Mouse (Mus musculus) E14TG2a.4 (cell line): ENCODE measurements around the gene Zmym1.
"Not testable (repeated sequence)": the region's sequence is repeated elsewhere in the genome, so short reads cannot be mapped to it uniquely, and the experiment has no call there.

Experiments used
- H3K27me3 ChIP-seq: 2 replicates; pipeline ENCODE4 v1.6.1; 2014; ENCODE audit warnings: low read length, control low read depth; ENCODE audit not compliant: insufficient read depth
- H3K36me3 ChIP-seq: 2 replicates; pipeline ENCODE4 v1.6.1; 2014; ENCODE audit warnings: low read length, control low read depth; ENCODE audit not compliant: insufficient read depth
- H3K4me1 ChIP-seq: replicated peaks from 2 replicates; pipeline ENCODE4 v1.6.1; 2014; ENCODE audit warnings: low read depth, low read length, control low read depth
- H3K4me3 ChIP-seq: replicated peaks from 2 replicates; pipeline ENCODE4 v1.5.1; 2014; ENCODE audit warnings: mild to moderate bottlenecking, low read length
- H3K9me3 ChIP-seq: 2 replicates; pipeline ENCODE4 v1.6.1; 2014; ENCODE audit warnings: low read length, control low read depth
- CTCF ChIP-seq: conservative IDR thresholded peaks from 2 replicates; pipeline ENCODE4 v1.5.1; 2014; ENCODE audit warnings: low read length
- NANOG ChIP-seq: IDR thresholded peaks from 2 replicates; pipeline ENCODE4 v1.6.1; 2014; ENCODE audit warnings: borderline replicate concordance, low read length, mixed read lengths
- POU5F1 ChIP-seq: IDR thresholded peaks from 2 replicates; pipeline ENCODE4 v1.6.1; 2014; ENCODE audit warnings: low read length, borderline replicate concordance

The Zmym1 gene

GRCm38 (mm10) chr4:127060585-127061290, at the start of gene Zmym1:
TSS of gene Zmym1 (minus strand) at chr4:127061152.
- Histone ChIP-seq H3K4me1 (peaks cover 69% of the 10 kb centered on the region), H3K4me3 (peak within 1 kb of the TSS; percentile 95), H3K36me3 (peaks cover 40% of the 10 kb centered on the region), H3K27me3 (no peaks in the 10 kb centered on the region), H3K9me3 (no peaks in the 10 kb centered on the region)
- TF ChIP-seq POU5F1: no peak
- no peak for TF ChIP-seq NANOG
- no peak for TF ChIP-seq CTCF

DNA sequence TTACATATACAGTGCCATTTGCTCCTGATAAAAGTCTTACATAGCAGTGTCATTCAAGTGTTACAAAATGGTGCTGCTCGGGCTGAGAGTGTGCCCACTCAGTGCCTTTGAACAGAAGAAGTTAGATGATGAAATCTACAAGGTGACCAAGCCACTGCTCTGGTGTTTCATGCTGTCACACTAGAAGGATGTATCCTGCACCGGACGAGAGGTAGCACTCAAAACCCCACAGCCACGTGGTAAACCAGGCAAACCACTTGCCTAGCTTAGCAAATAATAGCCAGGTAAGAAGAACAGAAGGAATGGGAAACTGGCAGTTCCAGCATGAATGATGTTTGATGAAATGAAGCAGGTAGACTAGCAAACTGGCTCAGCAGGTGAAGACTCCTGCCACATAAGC, 49.6 kb upstream of the Zmym1 start:
- no peaks in the 10 kb centered on the region for H3K9me3 ChIP-seq
- H3K27me3 ChIP-seq: no peaks in the 10 kb centered on the region
- H3K36me3 ChIP-seq: peaks cover 12% of the 10 kb centered on the region
- no peak for TF ChIP-seq NANOG
- no peak for TF ChIP-seq CTCF
- no peak for TF ChIP-seq POU5F1
- no peaks in the 10 kb centered on the region for H3K4me1 ChIP-seq
- H3K4me3 ChIP-seq: no peak overlapping the region

- H3K4me3 ChIP-seq: no peak overlapping the region
- H3K36me3 ChIP-seq: peaks cover 18% of the 10 kb centered on the region
- no peaks in the 10 kb centered on the region for H3K9me3 ChIP-seq
- TF ChIP-seq CTCF (no peak), NANOG (no peak)
- H3K4me1 ChIP-seq: no peaks in the 10 kb centered on the region
- H3K27me3 ChIP-seq: no peaks in the 10 kb centered on the region
These were observed 46.6 kb upstream of the Zmym1 start for GRCm38 (mm10) chr4:127107566-127107965.

- H3K4me1 ChIP-seq, H3K4me3 ChIP-seq, H3K27me3 ChIP-seq, H3K9me3 ChIP-seq: not testable (repeated sequence)
- peak; percentile 6; the same call in 1 of the 2 replicates for TF ChIP-seq CTCF
- peaks cover 16% of the 10 kb centered on the region for H3K36me3 ChIP-seq
These were observed 38.6 kb upstream of the Zmym1 start for GRCm38 (mm10) chr4:127099552-127099951.

DNA sequence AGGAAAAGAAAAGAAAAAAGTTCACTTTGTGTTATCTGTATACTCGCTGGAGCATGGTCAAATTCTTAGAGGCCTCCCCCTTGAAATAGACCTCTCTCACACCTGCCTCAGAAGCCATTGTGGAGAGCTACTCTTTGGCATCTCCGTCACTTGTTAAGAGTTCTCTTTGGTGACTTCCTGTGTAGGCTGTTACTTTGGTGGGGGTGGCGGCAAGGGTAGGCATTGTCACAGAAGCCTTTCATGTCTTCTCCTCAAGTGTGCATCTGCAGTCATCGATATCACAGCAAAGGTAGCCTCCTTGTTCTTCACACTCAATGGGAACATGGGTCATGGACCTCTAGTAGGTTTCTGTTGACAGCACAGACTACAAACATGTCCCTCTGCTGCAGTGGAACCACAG, 34.1 kb upstream of the Zmym1 start:
- TF ChIP-seq CTCF: no peak
- no peak for TF ChIP-seq NANOG
- TF ChIP-seq POU5F1: no peak
- Histone ChIP-seq H3K4me3 (no peak overlapping the region), H3K36me3 (peaks cover 33% of the 10 kb centered on the region), H3K9me3 (no peaks in the 10 kb centered on the region), H3K4me1 (no peaks in the 10 kb centered on the region), H3K27me3 (no peaks in the 10 kb centered on the region)

DNA sequence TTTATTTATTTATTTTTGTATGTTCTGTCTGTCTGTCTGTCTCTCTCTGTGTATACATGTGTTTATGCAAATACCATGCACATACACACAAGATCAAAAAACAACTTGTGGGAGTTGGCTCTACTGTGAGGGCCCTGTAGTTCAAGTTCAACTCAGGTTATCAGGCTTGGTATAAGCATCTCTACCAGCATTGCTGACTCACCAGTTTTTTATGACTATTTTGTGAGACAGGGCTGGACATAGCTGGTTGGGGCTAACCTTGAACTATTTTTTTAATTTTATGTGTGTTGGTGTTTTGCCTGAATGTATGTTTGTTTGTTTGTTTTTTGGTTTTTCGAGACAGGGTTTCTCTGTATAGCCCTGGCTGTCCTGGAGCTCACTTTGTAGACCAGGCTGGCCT, 30.2 kb upstream of the Zmym1 start:
- Histone ChIP-seq H3K4me1 (no peaks in the 10 kb centered on the region), H3K4me3 (no peak overlapping the region), H3K36me3 (peaks cover 67% of the 10 kb centered on the region), H3K27me3 (no peaks in the 10 kb centered on the region), H3K9me3 (no peaks in the 10 kb centered on the region)
- TF ChIP-seq NANOG (no peak), CTCF (no peak)

GRCm38 (mm10) chr4:127085761-127086160, 24.8 kb upstream of the Zmym1 start:
- Histone ChIP-seq H3K4me3 (no peak overlapping the region), H3K27me3 (no peaks in the 10 kb centered on the region), H3K4me1 (peaks cover 5% of the 10 kb centered on the region), H3K36me3 (peaks cover 72% of the 10 kb centered on the region), H3K9me3 (no peaks in the 10 kb centered on the region)
- TF ChIP-seq CTCF: no peak
- TF ChIP-seq POU5F1: no peak
- TF ChIP-seq NANOG: no peak

DNA sequence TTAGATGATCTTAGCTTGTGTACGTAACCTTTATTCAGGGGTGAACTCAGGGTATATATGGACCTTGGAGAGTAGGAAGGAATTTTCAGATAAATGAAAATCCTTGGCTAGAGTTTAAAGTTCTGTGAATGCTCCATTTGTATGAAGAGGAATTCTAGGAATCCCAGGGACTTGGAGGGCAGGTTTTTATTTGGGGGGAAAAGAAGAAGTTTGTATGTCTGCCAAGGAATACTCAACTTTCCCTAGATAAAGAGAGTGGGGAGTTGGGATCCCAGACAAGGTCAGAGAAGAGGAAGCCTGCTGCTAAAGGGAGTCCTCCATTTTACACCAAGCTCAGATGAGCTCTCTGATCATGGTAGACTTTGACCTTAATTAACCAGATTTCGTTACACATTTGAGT, 22.2 kb upstream of the Zmym1 start:
- H3K27me3 ChIP-seq: no peaks in the 10 kb centered on the region
- no peaks in the 10 kb centered on the region for H3K9me3 ChIP-seq
- H3K4me3 ChIP-seq: no peak overlapping the region
- no peak for TF ChIP-seq CTCF
- no peak for TF ChIP-seq POU5F1
- TF ChIP-seq NANOG: no peak
- peaks cover 56% of the 10 kb centered on the region for H3K36me3 ChIP-seq
- peaks cover 24% of the 10 kb centered on the region for H3K4me1 ChIP-seq

DNA sequence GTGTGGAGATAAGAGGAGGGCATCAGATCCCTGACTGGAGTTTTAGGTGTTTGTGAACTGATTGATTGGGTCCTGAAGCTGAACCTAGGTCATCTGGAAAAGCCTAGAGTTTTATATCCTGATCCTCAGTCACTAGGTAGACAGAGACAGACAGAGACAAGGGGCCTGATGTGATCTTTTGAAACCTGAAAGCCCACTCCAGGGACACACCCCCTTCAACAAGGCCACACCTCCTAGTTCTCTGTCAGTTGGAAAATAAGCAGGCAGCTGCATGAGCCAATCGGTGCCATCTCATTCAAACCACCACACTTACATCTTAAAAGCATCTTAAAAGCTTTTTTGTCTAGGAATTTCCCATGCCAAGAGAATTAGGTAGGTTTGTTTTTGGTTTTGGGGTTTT, 19.9 kb upstream of the Zmym1 start:
- H3K36me3 ChIP-seq: peaks cover 37% of the 10 kb centered on the region
- TF ChIP-seq POU5F1: no peak
- TF ChIP-seq NANOG: no peak
- no peak for TF ChIP-seq CTCF

More for the DNA sequence above, 19.9 kb upstream of the Zmym1 start:
- peaks cover 30% of the 10 kb centered on the region for H3K4me1 ChIP-seq
- H3K4me3 ChIP-seq: no peak overlapping the region
- H3K9me3 ChIP-seq: no peaks in the 10 kb centered on the region
- no peaks in the 10 kb centered on the region for H3K27me3 ChIP-seq
